Mouse (Mus musculus): Measurements from ENCODE around the gene Slc5a5. TPM values are rescaled to one million over a fixed set of nuclear protein-coding genes. Genes with fewer than 3 reads are reported as not detected.

Slc5a5 gene
- polyA plus RNA-seq, 1 experiment from 2014 or later, result not detected

- H3K27ac ChIP-seq (replicated peaks), result peak overlapping the region; percentile 83
Observed at GRCm38 (mm10) chr8:70866001-70866520, 26.5 kb downstream of the Slc5a5 start.

GRCm38 (mm10) chr8:70865350-70866000 is 27.1 kb downstream of the Slc5a5 start:
- Histone ChIP-seq H3K36me3 (replicated peaks) (peaks cover 5% of the 10 kb centered on the region), H3K27ac (replicated peaks) (peak overlapping the region; percentile 83), H3K9ac (peak overlapping the region; percentile 67), H3K4me3 (replicated peaks) (peak overlapping the region; percentile 73), H3K9me3 (replicated peaks) (no peaks in the 10 kb centered on the region), H3K27me3 (peaks cover 49% of the 10 kb centered on the region), H3K4me2 (peak overlapping the region; percentile 82), H3K4me1 (replicated peaks) (peaks cover 75% of the 10 kb centered on the region)
- peak; percentile 89 for ATAC-seq (ENCODE audit: insufficient read depth)
- under 1% methylated on average over 46 of the region's 46 CpGs for WGBS (ENCODE audit: insufficient replicate concordance)

More at GRCm38 (mm10) chr8:70866001-70866520, 26.5 kb downstream of the Slc5a5 start:
- H3K27me3 ChIP-seq, result peaks cover 44% of the 10 kb centered on the region
- H3K36me3 ChIP-seq (replicated peaks), result peaks cover 5% of the 10 kb centered on the region
- peak overlapping the region; percentile 73 for H3K4me3 ChIP-seq (replicated peaks)
- peak overlapping the region; percentile 82 for H3K4me2 ChIP-seq
- 0 out of 2 replicates have a peak, but pooled peaks have one; percentile 6 for ATAC-seq (ENCODE audit: insufficient read depth)
- peak overlapping the region; percentile 16; the same call in 1 of the 2 replicates for H3K9ac ChIP-seq
- no peaks in the 10 kb centered on the region for H3K9me3 ChIP-seq (replicated peaks)
- WGBS (ENCODE audit: insufficient replicate concordance), result 10% methylated on average over 12 of the region's 12 CpGs
- peaks cover 77% of the 10 kb centered on the region for H3K4me1 ChIP-seq (replicated peaks)

DNA sequence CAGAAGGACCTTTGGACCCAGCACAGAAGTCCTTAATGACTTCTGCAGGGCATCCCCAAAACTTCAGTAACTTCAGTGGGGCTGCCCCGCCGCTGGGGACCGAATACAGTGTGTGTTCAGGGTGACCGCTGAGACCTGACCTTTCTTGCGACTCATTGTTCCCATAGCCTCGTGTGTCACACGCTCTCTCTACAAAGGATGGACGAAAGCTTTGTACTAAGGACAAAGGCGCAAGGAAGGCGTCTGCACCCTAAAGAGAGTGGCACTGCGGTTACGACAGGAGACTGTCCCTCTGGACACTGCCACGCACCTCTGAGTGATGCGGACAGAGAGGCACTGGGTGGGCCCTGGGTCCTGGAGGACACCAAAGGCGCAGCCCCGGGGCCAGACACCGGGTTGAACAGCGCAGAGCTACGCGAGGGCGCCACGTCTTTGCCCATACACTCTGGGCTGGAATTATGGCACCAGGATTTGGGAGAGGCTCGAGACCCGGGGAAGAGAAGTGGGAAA is 27.8 kb downstream of the Slc5a5 start:
- H3K27ac ChIP-seq (replicated peaks), result no peak overlapping the region
- H3K27me3 ChIP-seq, result peaks cover 56% of the 10 kb centered on the region
- 2% methylated on average over 24 of the region's 24 CpGs for WGBS (ENCODE audit: insufficient replicate concordance)

GRCm38 (mm10) chr8:70863956-70864711 is 28.4 kb downstream of the Slc5a5 start:
- no peak overlapping the region; the same call in 1 of the 2 replicates for H3K9ac ChIP-seq

More for the DNA sequence above, 27.8 kb downstream of the Slc5a5 start:
- ATAC-seq (ENCODE audit: insufficient read depth), result no peak
- Histone ChIP-seq H3K36me3 (replicated peaks) (peaks cover 5% of the 10 kb centered on the region), H3K9me3 (replicated peaks) (no peaks in the 10 kb centered on the region), H3K9ac (peak overlapping the region; percentile 67), H3K4me2 (peak overlapping the region; percentile 82), H3K4me1 (replicated peaks) (peaks cover 72% of the 10 kb centered on the region), H3K4me3 (replicated peaks) (peak overlapping the region; percentile 73)

GRCm38 (mm10) chr8:70862824-70863641 is 29.5 kb downstream of the Slc5a5 start, which contains the start of gene Kcnn1:
Gene Kcnn1, minus strand, starts transcription at chr8:70863258.
- H3K4me3 ChIP-seq (replicated peaks), result peak within 1 kb of the TSS; percentile 73
- peaks cover 68% of the 10 kb centered on the region for H3K27me3 ChIP-seq
- H3K4me1 ChIP-seq (replicated peaks), result peaks cover 70% of the 10 kb centered on the region
- WGBS (ENCODE audit: insufficient replicate concordance), result 2% methylated on average over 55 of the region's 55 CpGs
- no peaks in the 10 kb centered on the region for H3K9me3 ChIP-seq (replicated peaks)
- ATAC-seq (ENCODE audit: insufficient read depth), result no peak
- H3K27ac ChIP-seq (replicated peaks), result no peak within 1 kb of the TSS
- H3K9ac ChIP-seq, result no peak within 1 kb of the TSS; the same call in 1 of the 2 replicates
- H3K36me3 ChIP-seq (replicated peaks), result peaks cover 3% of the 10 kb centered on the region
- H3K4me2 ChIP-seq, result peak within 1 kb of the TSS; percentile 82

More at GRCm38 (mm10) chr8:70863956-70864711, 28.4 kb downstream of the Slc5a5 start:
- ATAC-seq (ENCODE audit: insufficient read depth), result no peak
- peaks cover 71% of the 10 kb centered on the region for H3K4me1 ChIP-seq (replicated peaks)
- H3K36me3 ChIP-seq (replicated peaks), result peaks cover 5% of the 10 kb centered on the region
- H3K4me3 ChIP-seq (replicated peaks), result peak overlapping the region; percentile 73
- H3K27ac ChIP-seq (replicated peaks), result no peak overlapping the region
- WGBS (ENCODE audit: insufficient replicate concordance), result 1% methylated on average over 46 of the region's 46 CpGs
- no peaks in the 10 kb centered on the region for H3K9me3 ChIP-seq (replicated peaks)
- H3K4me2 ChIP-seq, result peak overlapping the region; percentile 82
- H3K27me3 ChIP-seq, result peaks cover 63% of the 10 kb centered on the region

DNA sequence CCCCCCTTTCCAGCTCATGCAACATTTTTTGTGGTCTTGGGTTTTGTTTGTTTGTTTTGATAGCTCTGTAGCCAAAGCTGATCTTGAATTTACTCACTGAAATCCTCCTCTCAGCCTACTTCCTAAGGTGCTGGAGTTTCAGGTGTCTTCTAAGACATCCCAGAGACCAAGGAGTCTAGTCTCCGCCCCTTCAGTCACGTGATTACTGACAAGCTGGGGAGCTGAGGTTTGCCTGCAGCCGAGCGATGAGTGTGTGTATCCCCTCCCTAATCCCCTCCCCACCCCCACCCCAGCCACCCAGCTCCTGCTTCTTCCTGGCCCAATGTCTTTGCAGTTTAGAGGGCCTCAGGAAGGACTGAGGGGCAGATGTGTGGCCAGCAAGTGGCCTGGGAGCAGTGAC is 35.0 kb downstream of the Slc5a5 start:
- 29% methylated on average over 4 of the region's 4 CpGs for WGBS (ENCODE audit: insufficient replicate concordance)
- no peak overlapping the region for H3K4me3 ChIP-seq (replicated peaks)
- H3K27me3 ChIP-seq, result peaks cover 79% of the 10 kb centered on the region
- H3K36me3 ChIP-seq (replicated peaks), result no peaks in the 10 kb centered on the region
- H3K9me3 ChIP-seq (replicated peaks), result no peaks in the 10 kb centered on the region
- H3K27ac ChIP-seq (replicated peaks), result no peak overlapping the region
- H3K4me2 ChIP-seq, result no peak overlapping the region
- peaks cover 35% of the 10 kb centered on the region for H3K4me1 ChIP-seq (replicated peaks)
- H3K9ac ChIP-seq, result no peak overlapping the region
- no peak for ATAC-seq (ENCODE audit: insufficient read depth)

DNA sequence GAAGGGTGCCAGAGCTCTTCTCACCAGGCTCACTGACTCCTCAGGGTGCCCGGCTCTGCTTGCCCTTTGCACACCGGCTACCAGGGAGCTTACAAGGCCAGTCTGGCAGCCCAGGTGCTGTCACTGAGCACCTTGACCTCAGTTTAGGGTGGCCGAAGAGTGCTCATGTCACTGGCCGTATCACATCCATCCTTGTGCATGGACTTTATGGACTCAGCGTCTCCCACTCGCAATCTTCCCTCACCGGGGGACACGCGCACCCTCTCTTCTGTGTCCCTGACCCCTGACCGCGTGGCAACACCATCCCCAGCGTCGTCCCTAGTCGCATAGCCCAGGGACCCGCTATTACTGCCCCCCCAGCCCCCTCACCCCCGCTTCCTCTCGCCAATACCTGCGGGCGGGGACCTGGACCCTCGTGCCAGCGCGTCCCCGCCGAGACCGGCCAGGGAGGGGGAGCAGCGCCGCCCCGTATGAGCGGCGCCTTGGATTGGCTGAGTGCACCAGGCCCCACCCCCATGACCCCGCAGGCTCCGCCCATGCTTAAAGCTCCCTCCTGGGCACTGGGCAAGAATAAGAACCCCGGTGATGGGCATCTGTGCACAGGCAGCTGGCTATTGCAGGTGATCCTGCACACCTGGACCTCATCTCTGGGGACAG is 35.9 kb downstream of the Slc5a5 start:
- peak; percentile 65; the same call in 1 of the 2 replicates for ATAC-seq (ENCODE audit: insufficient read depth)
- peak overlapping the region; percentile 35; the same call in 1 of the 2 replicates for H3K9ac ChIP-seq
- H3K27me3 ChIP-seq, result peaks cover 74% of the 10 kb centered on the region
- H3K4me2 ChIP-seq, result peak overlapping the region; percentile 86
- peaks cover 36% of the 10 kb centered on the region for H3K4me1 ChIP-seq (replicated peaks)
- WGBS (ENCODE audit: insufficient replicate concordance), result 7% methylated on average over 29 of the region's 33 CpGs
- H3K9me3 ChIP-seq (replicated peaks), result no peaks in the 10 kb centered on the region
- H3K27ac ChIP-seq (replicated peaks), result no peak overlapping the region
- no peaks in the 10 kb centered on the region for H3K36me3 ChIP-seq (replicated peaks)
- H3K4me3 ChIP-seq (replicated peaks), result peak overlapping the region; percentile 53

GRCm38 (mm10) chr8:70856028-70856427 is 36.5 kb downstream of the Slc5a5 start:
- Histone ChIP-seq H3K27ac (replicated peaks) (no peak overlapping the region), H3K27me3 (peaks cover 68% of the 10 kb centered on the region), H3K4me2 (peak overlapping the region; percentile 86; the same call in 1 of the 2 replicates), H3K36me3 (replicated peaks) (no peaks in the 10 kb centered on the region), H3K9me3 (replicated peaks) (no peaks in the 10 kb centered on the region), H3K4me3 (replicated peaks) (no peak overlapping the region), H3K9ac (no peak overlapping the region), H3K4me1 (replicated peaks) (peaks cover 43% of the 10 kb centered on the region)
- no peak for ATAC-seq (ENCODE audit: insufficient read depth)
- WGBS (ENCODE audit: insufficient replicate concordance), result 55% methylated on average over 5 of the region's 5 CpGs

DNA sequence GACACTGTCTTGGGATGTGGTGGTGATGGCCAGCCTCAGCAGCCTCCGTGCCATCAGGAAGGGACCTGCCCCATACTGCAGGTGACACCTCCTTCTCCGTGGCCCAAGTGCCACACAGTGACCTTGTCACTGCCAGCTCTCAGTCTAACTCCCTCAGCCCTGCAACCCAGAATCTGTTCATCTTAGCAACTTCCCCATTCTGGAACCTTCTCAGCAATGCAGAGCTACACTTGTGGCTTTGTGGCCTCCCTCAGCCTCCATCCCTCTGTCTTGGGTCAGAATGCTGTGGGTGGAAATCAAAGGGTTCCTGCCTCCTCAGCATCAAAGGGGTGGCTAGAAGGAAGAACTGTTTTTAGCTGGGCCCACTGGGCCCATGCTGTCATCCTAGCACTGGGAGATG is 38.7 kb downstream of the Slc5a5 start:
- H3K4me3 ChIP-seq (replicated peaks), result no peak overlapping the region
- WGBS (ENCODE audit: insufficient replicate concordance), result 30% methylated on average over 2 of the region's 2 CpGs
- H3K9me3 ChIP-seq (replicated peaks), result no peaks in the 10 kb centered on the region
- peaks cover 39% of the 10 kb centered on the region for H3K4me1 ChIP-seq (replicated peaks)
- peaks cover 54% of the 10 kb centered on the region for H3K27me3 ChIP-seq
- no peak for ATAC-seq (ENCODE audit: insufficient read depth)
- no peak overlapping the region for H3K4me2 ChIP-seq
- H3K27ac ChIP-seq (replicated peaks), result no peak overlapping the region
- no peaks in the 10 kb centered on the region for H3K36me3 ChIP-seq (replicated peaks)
- no peak overlapping the region for H3K9ac ChIP-seq

Data from liver, embryonic 15.5 days (tissue).